In genomic region chr6:39567528-39567927, GRCm38 (mm10) we compare ENCODE assay signal across 8 mouse cellular contexts. TPM values are rescaled to one million over a fixed set of nuclear protein-coding genes. Genes with fewer than 3 reads are reported as not detected.
A peak's percentile ranks its signal among the peaks of the same experiment; 100 is the strongest.
DNase-seq lines count a peak whose midpoint lies in the region; ATAC-seq and TF ChIP-seq lines count a peak whose summit lies in the region.

No protein-coding gene starts in this region.

- H3K4me2 ChIP-seq in kidney, embryonic 16.5 days (replicated peaks; ENCODE audit: low read depth, low read length) = no peak overlapping the region

- H3K27me3 ChIP-seq in kidney, embryonic 16.5 days (ENCODE audit: insufficient read depth, low read length) = no peaks in the 10 kb centered on the region
- peaks cover 37% of the 10 kb centered on the region for H3K27me3 ChIP-seq in E14TG2a.4 (ENCODE audit: insufficient read depth, low read length)

- H3K4me1 ChIP-seq in kidney, embryonic 16.5 days (ENCODE audit: insufficient read depth, low read length) = no peaks in the 10 kb centered on the region
- H3K4me1 ChIP-seq in E14TG2a.4 (replicated peaks; ENCODE audit: low read depth, low read length) = peaks cover 4% of the 10 kb centered on the region

- H3K4me3 ChIP-seq in kidney, embryonic 16.5 days (ENCODE audit: low read length) = no peak overlapping the region
- H3K4me3 ChIP-seq in E14TG2a.4 (replicated peaks; ENCODE audit: low read length) = no peak overlapping the region

- no peak overlapping the region for H3K9ac ChIP-seq in kidney, embryonic 16.5 days (replicated peaks; ENCODE audit: low read length)

- H3K27ac ChIP-seq in kidney, embryonic 16.5 days (ENCODE audit: low read length) = no peak overlapping the region

- peak; percentile 53 for DNase-seq in kidney, adult 9 months
- peak; percentile 76 for DNase-seq in ZHBTc4 (ENCODE audit: low read depth, low spot score)
- peak; percentile 50 for DNase-seq in kidney, postnatal 14 days
- DNase-seq in right cerebral cortex, postnatal 14 days = no peak
- DNase-seq in ovary, postnatal 36 days (ENCODE audit: low spot score) = no peak
- DNase-seq in ovary, adult 18-20 months (ENCODE audit: low spot score) = no peak

- 17% methylated on average over 5 of the region's 5 CpGs for WGBS in kidney, embryonic 16.5 days

- no peaks in the 10 kb centered on the region for H3K36me3 ChIP-seq in kidney, embryonic 16.5 days (ENCODE audit: insufficient read depth, low read length)
- no peaks in the 10 kb centered on the region for H3K36me3 ChIP-seq in E14TG2a.4 (ENCODE audit: insufficient read depth, low read length)

- no peak for ATAC-seq in kidney, embryonic 16.5 days (ENCODE audit: low FRiP score, low TSS enrichment)

- no peaks in the 10 kb centered on the region for H3K9me3 ChIP-seq in kidney, embryonic 16.5 days (ENCODE audit: low read length)
- no peaks in the 10 kb centered on the region for H3K9me3 ChIP-seq in E14TG2a.4 (ENCODE audit: low read length)

- TF ChIP-seq CTCF in E14TG2a.4 (conservative IDR thresholded peaks at IDR 0.05; ENCODE audit: low read length) = peak; percentile 92

RNA-seq across cellular contexts. Expression of gene Adck2, which starts 6.1 kb away (rescaled TPM):
- polyA plus RNA-seq in kidney, embryonic 16.5 days (2015; fragmentation: Nextera tagmentation; extraction: Ambion mirVana) = 31.7 and 32.8 TPM in 2 replicates

RNA-seq across cellular contexts. Expression of gene Dennd2a, which starts 9.9 kb away (rescaled TPM):
- 20.6 and 20.9 TPM in 2 replicates for polyA plus RNA-seq in kidney, embryonic 16.5 days (2015; fragmentation: Nextera tagmentation; extraction: Ambion mirVana)

RNA-seq across cellular contexts. Expression of gene Gm42420, which starts 18.0 kb away (rescaled TPM):
- polyA plus RNA-seq in kidney, embryonic 16.5 days (2015; fragmentation: Nextera tagmentation; extraction: Ambion mirVana) = 3.8 TPM in 1 of 2 replicates, not detected in the other

RNA-seq across cellular contexts. Expression of gene Ndufb2, which starts 24.8 kb away (rescaled TPM):
- polyA plus RNA-seq in kidney, embryonic 16.5 days (2015; fragmentation: Nextera tagmentation; extraction: Ambion mirVana) = 326 and 331 TPM in 2 replicates

Comparison
In these comparisons a context has a peak if more than half of its experiments do, and no peak if none do; other contexts are left out.
1. DNase-seq: peak in kidney, adult 9 months (single experiment), ZHBTc4 (single experiment) and kidney, postnatal 14 days (single experiment); none in right cerebral cortex, postnatal 14 days (single experiment), ovary, postnatal 36 days (single experiment) and ovary, adult 18-20 months (single experiment).